Mouse (Mus musculus) stomach, postnatal 0 days (tissue): ENCODE measurements at regions not wholly inside any gene's neighbourhood (a gene's known extent, or its start where the extent isn't known, plus 50 kb on each side); places are given as distances from the start of the nearest gene placed in this dataset.

ENCODE experiments used
- ATAC-seq: fragments of 200-750 bp; cut with Nextera tagmentation; 2 replicates; pipeline ENCODE4 v1.8.0; 2017; ENCODE audit not compliant: low FRiP score, low TSS enrichment
- DNase-seq: peaks from one replicate; pipeline ENCODE4 v3.0.0-alpha.2; 2016; ENCODE audit warnings: low spot score
- H3K27ac ChIP-seq: fragments of 300-500 bp; sonication (generic); replicated peaks from 2 replicates; pipeline ENCODE4 v1.5.1; 2014; ENCODE audit warnings: mild to moderate bottlenecking, control low read depth
- H3K27me3 ChIP-seq: fragments of 300-500 bp; sonication (generic); 2 replicates; pipeline ENCODE4 v1.6.1; 2014; ENCODE audit warnings: low read length; ENCODE audit not compliant: control insufficient read depth, insufficient read depth
- H3K36me3 ChIP-seq: fragments of 300-500 bp; sonication (generic); 2 replicates; pipeline ENCODE4 v1.6.1; 2014; ENCODE audit warnings: low read length, mixed read lengths; ENCODE audit not compliant: control insufficient read depth, insufficient read depth
- H3K4me1 ChIP-seq: fragments of 300-500 bp; sonication (generic); replicated peaks from 2 replicates; pipeline ENCODE4 v1.6.1; 2014; ENCODE audit warnings: antibody characterized with exemption; ENCODE audit not compliant: control insufficient read depth, insufficient read depth
- H3K4me2 ChIP-seq: fragments of 300-500 bp; sonication (generic); replicated peaks from 2 replicates; pipeline ENCODE4 v1.6.1; 2014; ENCODE audit warnings: low read depth, mild to moderate bottlenecking, control low read depth, moderate library complexity
- H3K4me3 ChIP-seq: fragments of 300-500 bp; sonication (generic); 2 replicates; pipeline ENCODE4 v1.5.1; 2014; ENCODE audit warnings: low read depth, low read length, control low read depth
- H3K9ac ChIP-seq: fragments of 300-500 bp; sonication (generic); 2 replicates; pipeline ENCODE4 v1.6.1; 2014; ENCODE audit warnings: mild to moderate bottlenecking, low read length, control low read depth, mixed read lengths
- H3K9me3 ChIP-seq: fragments of 300-500 bp; sonication (generic); 2 replicates; pipeline ENCODE4 v1.6.1; 2016; ENCODE audit warnings: low read length; ENCODE audit not compliant: control insufficient read depth
- CTCF ChIP-seq: IDR thresholded peaks from 2 replicates; pipeline ENCODE4 v1.5.1; 2016; ENCODE audit warnings: antibody characterized with exemption, low read depth, mild to moderate bottlenecking, moderate library complexity
- EP300 ChIP-seq: optimal IDR thresholded peaks from 2 replicates; pipeline ENCODE3; 2016; ENCODE audit warnings: antibody characterized with exemption
- WGBS: fragments of 180-500 bp; shearing (Covaris S2); extraction: QIAGEN DNeasy Blood & Tissue Kit; methylation state at CpG from one replicate; pipeline ENCODE4 v1.1.7; 2014; 5-methylcytosine and 5-hydroxymethylcytosine counted together

DNA sequence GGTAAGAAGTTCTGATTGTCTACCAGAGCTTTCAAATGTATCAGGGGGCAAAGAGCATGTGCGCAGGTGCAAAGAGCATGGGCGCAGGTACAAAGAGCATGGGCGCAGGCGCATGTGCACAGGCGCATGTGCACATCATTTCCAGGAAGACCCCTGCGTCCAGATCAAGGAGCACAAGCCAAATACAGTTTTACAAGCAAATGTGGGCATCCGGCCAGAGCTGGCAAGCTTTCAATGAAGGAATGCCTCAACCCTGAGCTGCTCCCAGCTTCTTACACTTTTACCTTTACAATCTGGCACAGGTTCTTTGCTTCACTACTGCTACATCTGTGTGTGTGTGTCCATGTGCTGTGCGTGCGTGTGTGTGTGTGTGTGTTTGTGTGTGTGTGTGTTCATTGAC, 347.2 kb upstream of the Slc35b3 start:
- peak; percentile 18 for DNase-seq

DNA sequence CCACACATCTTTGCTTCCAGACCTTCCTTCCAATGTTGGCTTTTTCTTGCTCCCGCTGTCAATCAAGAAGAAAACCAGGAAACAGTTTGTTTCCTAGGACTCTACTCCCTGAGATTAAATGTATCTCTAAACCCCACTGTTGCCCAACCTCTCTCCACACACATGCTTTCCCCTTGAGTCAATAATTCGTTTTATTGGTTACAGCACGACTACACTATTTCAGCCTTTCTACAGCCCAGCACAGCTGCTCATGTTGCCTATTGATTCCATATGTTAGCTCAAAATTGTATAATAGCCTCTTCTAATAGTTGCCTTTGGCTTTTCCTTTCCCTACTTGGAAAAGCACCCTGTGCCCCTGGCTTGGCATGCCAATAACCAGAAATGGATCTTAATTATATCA, 346.2 kb upstream of the Slc35b3 start:
- no peaks in the 10 kb centered on the region for H3K27me3 ChIP-seq

More for the DNA sequence above, 347.2 kb upstream of the Slc35b3 start:
- Histone ChIP-seq H3K9ac (no peak overlapping the region), H3K27me3 (no peaks in the 10 kb centered on the region), H3K27ac (no peak overlapping the region), H3K4me2 (no peak overlapping the region), H3K4me1 (no peaks in the 10 kb centered on the region), H3K9me3 (no peaks in the 10 kb centered on the region), H3K36me3 (no peaks in the 10 kb centered on the region), H3K4me3 (no peak overlapping the region)
- WGBS = 72% methylated on average over 9 of the region's 9 CpGs
- no peak for TF ChIP-seq CTCF
- no peak for TF ChIP-seq EP300
- no peak for ATAC-seq

DNA sequence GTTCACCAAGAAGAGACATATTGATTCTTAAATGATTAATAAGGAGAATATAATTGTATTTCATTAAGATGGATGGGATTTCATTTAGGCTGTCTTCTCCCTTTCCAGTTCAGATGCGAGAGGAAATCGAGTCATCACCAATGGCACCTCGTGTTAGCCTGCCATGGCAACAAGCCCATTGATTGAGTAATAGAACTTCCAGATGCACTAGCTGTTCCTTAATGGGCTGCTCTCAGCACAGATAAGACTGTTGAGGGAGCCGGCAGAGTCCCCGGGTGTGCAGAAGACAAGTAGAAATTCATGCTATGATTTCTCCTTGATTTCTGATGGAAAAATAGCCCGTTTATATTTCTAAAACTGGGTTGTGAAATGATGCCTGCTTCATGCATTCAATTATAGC, 336.5 kb upstream of the Slc35b3 start:
- 80% methylated on average over 6 of the region's 6 CpGs for WGBS
- Histone ChIP-seq H3K36me3 (no peaks in the 10 kb centered on the region), H3K9me3 (no peaks in the 10 kb centered on the region), H3K4me3 (no peak overlapping the region), H3K27me3 (no peaks in the 10 kb centered on the region), H3K4me2 (no peak overlapping the region), H3K4me1 (no peaks in the 10 kb centered on the region), H3K9ac (no peak overlapping the region), H3K27ac (no peak overlapping the region)
- TF ChIP-seq EP300 (no peak), CTCF (no peak)
- DNase-seq = no peak
- ATAC-seq = no peak

More for the DNA sequence above, 346.2 kb upstream of the Slc35b3 start:
- DNase-seq (no peak), ATAC-seq (no peak)
- H3K9ac ChIP-seq = no peak overlapping the region
- no peak overlapping the region for H3K27ac ChIP-seq
- TF ChIP-seq CTCF = no peak
- no peak for TF ChIP-seq EP300
- no peak overlapping the region for H3K4me2 ChIP-seq
- H3K36me3 ChIP-seq = no peaks in the 10 kb centered on the region
- no peaks in the 10 kb centered on the region for H3K9me3 ChIP-seq
- H3K4me1 ChIP-seq = no peaks in the 10 kb centered on the region
- H3K4me3 ChIP-seq = no peak overlapping the region
- 55% methylated on average over 3 of the region's 3 CpGs for WGBS

DNA sequence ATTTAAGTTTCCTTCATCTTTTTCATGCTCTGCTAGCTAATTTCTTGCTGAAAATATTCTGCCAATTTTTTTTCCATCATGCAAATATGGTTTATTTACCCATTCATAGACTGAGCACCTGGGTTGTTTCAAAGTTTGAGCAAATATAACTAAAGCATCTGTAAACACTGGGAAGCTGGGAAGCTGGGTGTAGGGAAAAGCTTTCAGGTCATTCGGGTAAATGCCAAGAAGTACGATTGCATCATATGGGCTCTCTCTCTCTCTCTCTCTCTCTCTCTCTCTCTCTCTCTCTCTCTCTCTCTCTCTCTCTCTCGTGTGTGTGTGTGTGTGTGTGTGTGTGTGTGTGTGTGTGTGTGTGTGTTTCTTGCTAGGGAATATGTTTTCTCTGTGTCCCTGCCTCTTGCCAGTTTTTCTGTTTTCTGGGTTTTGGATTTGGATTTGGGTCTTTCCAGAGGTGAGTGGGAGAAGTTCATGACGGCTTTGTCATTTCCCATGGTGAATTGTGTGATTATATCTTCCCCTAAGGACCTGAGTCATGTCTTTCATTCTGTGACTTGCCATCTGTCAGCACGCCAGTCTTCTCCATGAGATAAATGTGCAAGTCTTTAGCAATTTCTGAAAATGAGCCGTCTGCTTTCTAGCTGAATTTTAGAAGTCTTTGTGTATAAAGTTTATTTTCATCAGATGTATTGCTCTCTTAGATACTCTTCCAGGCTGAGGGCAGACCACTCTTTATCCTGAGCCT, 329.7 kb upstream of the Slc35b3 start:
- DNase-seq (no peak), ATAC-seq (no peak)
- H3K4me1 ChIP-seq = no peaks in the 10 kb centered on the region
- H3K27me3 ChIP-seq = no peaks in the 10 kb centered on the region
- H3K4me3 ChIP-seq = no peak overlapping the region
- H3K27ac ChIP-seq = no peak overlapping the region
- H3K9me3 ChIP-seq = no peaks in the 10 kb centered on the region
- H3K36me3 ChIP-seq = no peaks in the 10 kb centered on the region
- no peak for TF ChIP-seq EP300
- no peak for TF ChIP-seq CTCF
- no peak overlapping the region for H3K4me2 ChIP-seq
- H3K9ac ChIP-seq = no peak overlapping the region
- WGBS = 42% methylated on average over 5 of the region's 6 CpGs

DNA sequence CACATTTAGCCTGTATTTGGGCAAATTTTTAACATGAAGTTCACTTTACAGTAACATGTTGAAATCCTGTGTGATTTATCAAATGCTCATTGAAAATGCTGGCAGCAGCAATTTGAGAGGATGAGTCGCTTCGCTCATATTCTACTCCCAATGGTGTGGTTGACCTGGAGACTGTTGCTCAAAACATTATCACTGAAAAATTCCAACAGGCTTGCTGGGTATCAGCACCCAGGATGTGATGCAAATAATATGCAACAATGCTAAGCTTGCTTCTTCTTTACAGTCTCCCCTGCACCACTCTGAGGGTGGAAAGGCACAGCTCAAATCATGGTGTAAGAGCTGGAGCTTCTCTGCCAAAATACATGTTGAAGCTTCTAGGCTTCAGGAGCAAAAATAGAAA, 321.6 kb upstream of the Slc35b3 start:
- no peak overlapping the region for H3K4me3 ChIP-seq
- no peaks in the 10 kb centered on the region for H3K27me3 ChIP-seq
- no peak for DNase-seq
- no peak overlapping the region for H3K4me2 ChIP-seq
- ATAC-seq = no peak
- H3K9me3 ChIP-seq = no peaks in the 10 kb centered on the region
- WGBS = 85% methylated on average over 2 of the region's 2 CpGs
- TF ChIP-seq EP300 (no peak), CTCF (no peak)
- H3K27ac ChIP-seq = no peak overlapping the region
- H3K4me1 ChIP-seq = no peaks in the 10 kb centered on the region
- no peak overlapping the region for H3K9ac ChIP-seq
- H3K36me3 ChIP-seq = no peaks in the 10 kb centered on the region

DNA sequence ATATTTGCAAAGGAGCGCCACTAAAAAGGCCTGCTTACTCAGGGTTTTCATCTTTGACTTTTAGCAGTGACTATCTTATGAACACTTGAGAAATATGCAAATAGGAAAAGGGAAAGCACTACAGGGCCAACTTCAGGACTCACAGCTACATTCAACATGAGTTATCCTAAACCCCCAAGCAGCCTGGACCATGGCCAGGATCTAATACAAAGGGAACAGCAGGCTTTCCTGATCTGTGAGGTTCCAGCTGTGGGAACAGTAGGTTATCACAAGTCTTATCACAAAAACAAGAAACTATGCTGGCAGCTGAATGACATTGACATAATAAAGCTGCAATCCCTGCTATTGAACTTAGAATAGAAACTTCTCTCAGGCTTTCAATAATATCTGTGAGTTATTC, 317.4 kb upstream of the Slc35b3 start:
- H3K4me1 ChIP-seq = no peaks in the 10 kb centered on the region
- no peaks in the 10 kb centered on the region for H3K27me3 ChIP-seq
- DNase-seq (no peak), ATAC-seq (no peak)
- no peak overlapping the region for H3K4me2 ChIP-seq
- no peak overlapping the region for H3K9ac ChIP-seq
- 71% methylated on average over 1 of the region's 1 CpGs for WGBS
- no peaks in the 10 kb centered on the region for H3K9me3 ChIP-seq
- H3K36me3 ChIP-seq = no peaks in the 10 kb centered on the region
- no peak overlapping the region for H3K4me3 ChIP-seq
- no peak for TF ChIP-seq CTCF
- no peak for TF ChIP-seq EP300
- H3K27ac ChIP-seq = no peak overlapping the region
